Mouse (Mus musculus): ENCODE measurements around the gene Cd2bp2. TPM values are rescaled to one million over a fixed set of nuclear protein-coding genes. Genes with fewer than 3 reads are reported as not detected.

The Cd2bp2 gene
- polyA plus RNA-seq, 1 experiment from 2014 or later, result 35.0 TPM

GRCm38 (mm10) chr7:127228615-127229303 is 32.9 kb upstream of the Cd2bp2 start:
- peaks cover 75% of the 10 kb centered on the region for H3K4me1 ChIP-seq
- no peaks in the 10 kb centered on the region for H3K9me3 ChIP-seq (replicated peaks)
- H3K9ac ChIP-seq, result no peak overlapping the region
- peak overlapping the region; percentile 80 for H3K27ac ChIP-seq
- no peak overlapping the region for H3K4me2 ChIP-seq
- H3K4me3 ChIP-seq, result no peak overlapping the region
- 45% methylated on average over 4 of the region's 4 CpGs for WGBS (ENCODE audit: insufficient replicate concordance)
- H3K36me3 ChIP-seq, result peaks cover 14% of the 10 kb centered on the region; the same call in 1 of the 2 replicates
- no peaks in the 10 kb centered on the region for H3K27me3 ChIP-seq (replicated peaks)
- ATAC-seq, result 0 out of 2 replicates have a peak, but pooled peaks have one; percentile 19

- H3K27me3 ChIP-seq (replicated peaks), result no peaks in the 10 kb centered on the region
- peak overlapping the region; percentile 59 for H3K9ac ChIP-seq
- peak; percentile 92 for ATAC-seq
- H3K27ac ChIP-seq, result peak overlapping the region; percentile 94
- H3K4me1 ChIP-seq, result peaks cover 62% of the 10 kb centered on the region
- peak overlapping the region; percentile 13; the same call in 1 of the 2 replicates for H3K4me3 ChIP-seq
- H3K4me2 ChIP-seq, result peak overlapping the region; percentile 67
- WGBS (ENCODE audit: insufficient replicate concordance), result 47% methylated on average over 11 of the region's 11 CpGs
- H3K36me3 ChIP-seq, result peaks cover 9% of the 10 kb centered on the region; the same call in 1 of the 2 replicates
- H3K9me3 ChIP-seq (replicated peaks), result no peaks in the 10 kb centered on the region
Observed at GRCm38 (mm10) chr7:127225147-127225995, 29.5 kb upstream of the Cd2bp2 start.

DNA sequence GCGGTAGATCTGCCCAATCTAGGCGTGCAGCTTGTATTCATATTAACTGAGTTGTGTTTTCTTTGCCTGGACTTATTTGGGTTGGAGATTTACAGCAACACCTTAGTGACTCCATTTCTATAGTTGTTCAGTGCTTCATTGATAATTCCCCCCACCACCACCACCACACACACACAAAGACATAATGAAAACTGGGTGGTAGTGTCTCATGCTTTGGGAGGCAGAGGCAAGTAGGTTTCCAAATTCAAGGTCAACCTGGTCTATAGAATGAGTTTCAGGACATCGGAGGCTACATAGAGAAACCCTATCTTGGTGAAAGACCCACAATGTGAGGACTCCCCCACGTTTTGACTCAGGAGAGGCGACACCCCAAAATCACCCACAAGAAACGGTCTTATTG is 28.8 kb upstream of the Cd2bp2 start:
- H3K9me3 ChIP-seq (replicated peaks), result no peaks in the 10 kb centered on the region
- no peak overlapping the region for H3K4me2 ChIP-seq
- H3K27me3 ChIP-seq (replicated peaks), result no peaks in the 10 kb centered on the region
- H3K4me1 ChIP-seq, result peaks cover 58% of the 10 kb centered on the region
- 84% methylated on average over 6 of the region's 6 CpGs for WGBS (ENCODE audit: insufficient replicate concordance)
- no peak overlapping the region for H3K9ac ChIP-seq
- H3K36me3 ChIP-seq, result peaks cover 5% of the 10 kb centered on the region; the same call in 1 of the 2 replicates
- H3K4me3 ChIP-seq, result no peak overlapping the region
- H3K27ac ChIP-seq, result peak overlapping the region; percentile 94
- no peak for ATAC-seq

DNA sequence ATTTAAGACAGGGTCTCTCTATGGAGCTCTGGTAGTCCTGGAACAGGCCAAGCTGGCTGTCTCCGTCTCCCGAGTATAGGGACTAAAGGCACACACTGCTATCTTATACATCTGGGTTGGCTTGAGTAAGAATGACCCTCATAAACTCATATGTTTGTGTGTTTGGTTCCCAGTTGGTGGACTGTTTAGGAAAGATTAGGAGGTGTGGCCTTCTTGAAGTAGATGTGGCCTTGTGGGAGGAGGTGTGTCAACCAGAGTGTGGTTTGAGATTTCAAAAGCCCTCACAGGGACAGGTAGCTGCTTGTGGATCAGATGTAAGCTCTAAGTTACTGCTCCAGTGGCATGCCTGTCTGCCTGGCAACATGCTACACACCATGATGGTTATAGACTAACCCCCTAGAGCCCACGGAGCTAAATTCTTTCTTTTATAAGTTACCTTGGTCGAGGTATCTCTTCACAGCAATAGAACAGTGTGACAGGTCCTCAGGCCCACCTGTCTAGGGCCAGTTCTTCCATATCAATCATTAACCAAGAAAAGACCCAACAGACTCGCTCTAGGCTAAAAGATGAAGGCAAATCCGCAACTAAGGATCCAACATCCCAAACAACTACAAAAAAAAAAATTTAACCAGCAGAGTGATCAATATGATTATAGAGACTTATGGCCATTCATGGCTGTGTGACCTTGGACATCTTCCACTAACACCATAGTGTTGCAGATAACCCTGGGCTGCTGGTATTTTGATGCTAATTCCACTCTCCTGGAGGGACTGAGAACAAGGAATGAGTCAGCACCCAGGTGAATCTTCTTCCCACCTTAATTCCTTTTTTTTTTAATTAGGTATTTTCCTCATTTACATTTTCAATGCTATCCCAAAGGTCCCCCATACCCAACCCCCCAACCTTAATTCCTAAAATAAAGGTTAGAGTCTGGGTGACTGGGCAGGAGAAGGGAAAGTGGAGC is 27.9 kb upstream of the Cd2bp2 start:
- ATAC-seq, result peak; percentile 66
- Histone ChIP-seq H3K9ac (peak overlapping the region; percentile 12), H3K27me3 (replicated peaks) (no peaks in the 10 kb centered on the region), H3K4me3 (no peak overlapping the region), H3K4me1 (peaks cover 65% of the 10 kb centered on the region), H3K36me3 (no peaks in the 10 kb centered on the region), H3K27ac (peak overlapping the region; percentile 94), H3K9me3 (replicated peaks) (no peaks in the 10 kb centered on the region), H3K4me2 (peak overlapping the region; percentile 32)
- 67% methylated on average over 6 of the region's 6 CpGs for WGBS (ENCODE audit: insufficient replicate concordance)

DNA sequence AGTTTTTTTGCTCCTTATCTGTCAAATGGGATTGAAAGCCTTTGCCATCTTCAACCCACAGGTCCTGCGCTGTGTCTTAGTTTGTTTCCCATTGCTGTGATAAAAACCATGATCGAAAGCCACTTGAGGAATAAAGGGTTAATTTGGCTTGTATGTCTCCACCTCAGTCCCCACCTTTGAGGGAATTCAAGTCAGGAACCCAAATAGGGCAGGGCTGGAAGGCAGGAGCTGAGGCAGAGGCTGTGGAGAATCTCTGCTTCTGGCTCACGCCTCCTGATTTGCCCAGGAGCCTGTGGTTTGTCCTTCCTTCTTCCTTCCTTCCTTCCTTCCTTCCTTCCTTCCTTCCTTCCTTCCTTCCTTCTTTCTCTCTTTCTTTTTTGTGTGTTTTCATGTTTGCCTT is 27.3 kb upstream of the Cd2bp2 start:
- Histone ChIP-seq H3K9me3 (replicated peaks) (no peaks in the 10 kb centered on the region), H3K27me3 (replicated peaks) (no peaks in the 10 kb centered on the region), H3K9ac (peak overlapping the region; percentile 12; the same call in 1 of the 2 replicates), H3K36me3 (no peaks in the 10 kb centered on the region), H3K4me1 (peaks cover 70% of the 10 kb centered on the region), H3K27ac (peak overlapping the region; percentile 94), H3K4me2 (0 out of 2 replicates have a peak overlapping the region, but pooled peaks have one; percentile 32), H3K4me3 (no peak overlapping the region)
- no peak for ATAC-seq
- 89% methylated on average over 3 of the region's 3 CpGs for WGBS (ENCODE audit: insufficient replicate concordance)

DNA sequence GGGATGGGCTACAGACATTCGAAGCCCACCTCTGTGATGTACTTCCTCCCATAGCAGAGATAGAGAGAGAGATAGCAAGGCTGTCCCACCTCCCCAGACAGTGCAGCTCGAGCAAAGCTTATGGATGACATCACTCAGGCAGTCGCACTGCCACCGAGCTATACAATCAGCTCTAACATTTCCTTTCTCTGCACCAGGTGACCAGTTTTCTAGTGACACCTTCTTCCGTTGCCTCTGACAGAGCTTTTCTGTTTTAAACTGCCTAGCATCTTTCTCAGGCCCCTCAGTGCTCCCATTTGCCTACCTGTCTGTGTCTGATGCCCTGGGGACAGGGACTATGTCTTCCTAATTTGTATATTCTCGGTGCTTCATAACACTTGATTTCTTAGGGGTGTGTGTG is 24.6 kb upstream of the Cd2bp2 start:
- H3K27ac ChIP-seq, result peak overlapping the region; percentile 15
- H3K9me3 ChIP-seq (replicated peaks), result no peaks in the 10 kb centered on the region
- H3K9ac ChIP-seq, result no peak overlapping the region
- H3K4me2 ChIP-seq, result no peak overlapping the region
- no peak overlapping the region for H3K4me3 ChIP-seq
- no peak for ATAC-seq
- H3K27me3 ChIP-seq (replicated peaks), result no peaks in the 10 kb centered on the region
- no peaks in the 10 kb centered on the region for H3K36me3 ChIP-seq
- peaks cover 69% of the 10 kb centered on the region for H3K4me1 ChIP-seq
- WGBS (ENCODE audit: insufficient replicate concordance), result 49% methylated on average over 6 of the region's 6 CpGs

- WGBS (ENCODE audit: insufficient replicate concordance), result 26% methylated on average over 4 of the region's 4 CpGs
- peak overlapping the region; percentile 49 for H3K9ac ChIP-seq
Observed at GRCm38 (mm10) chr7:127218670-127219069, 22.8 kb upstream of the Cd2bp2 start.

GRCm38 (mm10) chr7:127217901-127218642 is 22.2 kb upstream of the Cd2bp2 start:
- no peaks in the 10 kb centered on the region for H3K36me3 ChIP-seq
- WGBS (ENCODE audit: insufficient replicate concordance), result 37% methylated on average over 10 of the region's 10 CpGs
- H3K4me2 ChIP-seq, result peak overlapping the region; percentile 51
- peaks cover 63% of the 10 kb centered on the region for H3K4me1 ChIP-seq
- no peaks in the 10 kb centered on the region for H3K27me3 ChIP-seq (replicated peaks)
- H3K9ac ChIP-seq, result peak overlapping the region; percentile 49
- H3K4me3 ChIP-seq, result peak overlapping the region; percentile 23
- H3K9me3 ChIP-seq (replicated peaks), result no peaks in the 10 kb centered on the region
- peak overlapping the region; percentile 90 for H3K27ac ChIP-seq
- peak; percentile 11; the same call in 1 of the 2 replicates for ATAC-seq

More at GRCm38 (mm10) chr7:127218670-127219069, 22.8 kb upstream of the Cd2bp2 start:
- H3K4me1 ChIP-seq, result peaks cover 68% of the 10 kb centered on the region
- H3K4me3 ChIP-seq, result 0 out of 2 replicates have a peak overlapping the region, but pooled peaks have one; percentile 23
- ATAC-seq, result peak; percentile 61
- peak overlapping the region; percentile 90 for H3K27ac ChIP-seq
- no peaks in the 10 kb centered on the region for H3K27me3 ChIP-seq (replicated peaks)
- no peaks in the 10 kb centered on the region for H3K36me3 ChIP-seq
- no peaks in the 10 kb centered on the region for H3K9me3 ChIP-seq (replicated peaks)
- H3K4me2 ChIP-seq, result peak overlapping the region; percentile 51

DNA sequence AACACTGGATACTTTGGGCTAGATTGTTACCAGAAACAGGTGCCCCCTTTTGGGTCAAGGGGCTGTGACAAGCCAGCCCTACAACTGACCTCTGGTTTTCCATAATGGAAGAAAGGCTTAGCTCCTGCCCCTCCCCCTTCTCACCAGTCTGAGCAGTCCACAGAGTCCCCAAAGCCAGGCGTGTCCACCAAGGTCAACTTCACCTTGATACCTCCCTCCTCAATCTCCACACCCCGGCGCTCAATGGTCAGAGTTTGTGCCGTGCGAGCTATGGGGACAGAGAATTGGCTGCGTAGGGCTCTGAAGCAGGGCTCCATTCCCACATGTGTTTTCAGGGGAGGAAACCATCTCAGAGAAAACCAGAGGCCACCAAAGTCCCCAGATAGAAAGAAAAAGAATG is 21.6 kb upstream of the Cd2bp2 start:
- peak overlapping the region; percentile 23; the same call in 1 of the 2 replicates for H3K4me3 ChIP-seq
- H3K27ac ChIP-seq, result peak overlapping the region; percentile 90
- no peaks in the 10 kb centered on the region for H3K27me3 ChIP-seq (replicated peaks)
- 71% methylated on average over 6 of the region's 6 CpGs for WGBS (ENCODE audit: insufficient replicate concordance)
- peak overlapping the region; percentile 51 for H3K4me2 ChIP-seq
- no peaks in the 10 kb centered on the region for H3K36me3 ChIP-seq
- no peaks in the 10 kb centered on the region for H3K9me3 ChIP-seq (replicated peaks)
- peak overlapping the region; percentile 49 for H3K9ac ChIP-seq
- ATAC-seq, result no peak
- H3K4me1 ChIP-seq, result peaks cover 62% of the 10 kb centered on the region

DNA sequence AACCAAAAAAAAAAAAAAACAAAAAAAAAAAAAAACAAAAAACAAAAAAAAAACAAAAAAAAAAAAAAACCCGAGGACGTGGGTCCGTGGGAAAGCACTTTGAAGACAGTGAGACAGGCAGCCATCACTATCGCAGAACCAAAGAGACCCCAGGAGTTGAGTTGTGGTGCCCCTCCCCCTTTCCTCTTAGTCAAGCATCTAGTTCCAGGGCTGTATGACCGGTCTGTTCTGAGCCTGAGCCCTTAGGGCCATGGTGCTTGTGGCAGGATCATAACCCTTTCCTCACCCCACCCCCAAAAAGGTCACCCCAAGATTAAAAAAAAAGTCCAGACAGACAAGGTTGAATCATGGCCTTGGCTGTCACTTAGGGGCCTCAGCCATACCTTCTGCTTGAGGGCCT is 20.5 kb upstream of the Cd2bp2 start:
- Histone ChIP-seq H3K27ac (peak overlapping the region; percentile 90), H3K9me3 (replicated peaks) (no peaks in the 10 kb centered on the region), H3K9ac (no peak overlapping the region), H3K36me3 (no peaks in the 10 kb centered on the region), H3K4me2 (0 out of 2 replicates have a peak overlapping the region, but pooled peaks have one; percentile 51), H3K4me3 (no peak overlapping the region), H3K27me3 (replicated peaks) (no peaks in the 10 kb centered on the region), H3K4me1 (peaks cover 68% of the 10 kb centered on the region)
- no peak for ATAC-seq
- WGBS (ENCODE audit: insufficient replicate concordance), result 87% methylated on average over 5 of the region's 5 CpGs

All from liver, embryonic 12.5 days (tissue).